Mouse (Mus musculus): ENCODE measurements around the gene Smchd1.

- TF ChIP-seq POLR2A (IDR thresholded peaks at IDR 0.05; ENCODE audit: low read depth, low read length) (no peak), CTCF (conservative IDR thresholded peaks at IDR 0.05; ENCODE audit: insufficient read depth, insufficient read length, low read depth, low read length) (no peak)
Observed at GRCm38 (mm10) chr17:71490666-71491331, 15.7 kb upstream of the Smchd1 start.

Data from kidney, adult 2 months (tissue).